Mouse (Mus musculus): ENCODE measurements around the gene Irs3.

DNA sequence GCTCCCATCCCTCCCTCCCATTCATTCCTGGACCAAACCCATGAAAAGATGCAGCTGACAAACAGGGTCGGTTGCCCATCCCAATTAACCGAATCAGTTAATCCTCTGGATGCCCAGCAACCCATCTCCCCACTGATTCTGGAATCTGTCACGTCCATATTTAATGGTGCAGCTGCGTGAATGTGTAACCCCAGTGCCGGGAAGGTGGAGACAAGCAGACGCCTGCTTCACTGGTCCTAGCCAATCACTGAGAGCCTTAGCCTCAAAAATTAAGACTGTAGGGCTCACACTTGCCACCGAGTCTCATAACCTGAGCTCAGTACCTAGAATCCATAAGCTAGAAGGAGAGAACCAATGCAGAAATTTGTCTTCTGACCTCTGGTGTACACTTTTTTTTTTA, 49.6 kb downstream of the Irs3 start:
- TF ChIP-seq EP300 (IDR thresholded peaks at IDR 0.05) (no peak), CTCF (IDR thresholded peaks at IDR 0.05) (no peak)
